Mouse (Mus musculus): ENCODE results near the gene Zfp853. TPM values are rescaled to one million over a fixed set of nuclear protein-coding genes. Genes with fewer than 3 reads are reported as not detected.
A peak's percentile ranks its signal among the peaks of the same experiment; 100 is the strongest.

Zfp853 gene
- polyA plus RNA-seq, 1 experiment from 2014 or later = not detected

DNA sequence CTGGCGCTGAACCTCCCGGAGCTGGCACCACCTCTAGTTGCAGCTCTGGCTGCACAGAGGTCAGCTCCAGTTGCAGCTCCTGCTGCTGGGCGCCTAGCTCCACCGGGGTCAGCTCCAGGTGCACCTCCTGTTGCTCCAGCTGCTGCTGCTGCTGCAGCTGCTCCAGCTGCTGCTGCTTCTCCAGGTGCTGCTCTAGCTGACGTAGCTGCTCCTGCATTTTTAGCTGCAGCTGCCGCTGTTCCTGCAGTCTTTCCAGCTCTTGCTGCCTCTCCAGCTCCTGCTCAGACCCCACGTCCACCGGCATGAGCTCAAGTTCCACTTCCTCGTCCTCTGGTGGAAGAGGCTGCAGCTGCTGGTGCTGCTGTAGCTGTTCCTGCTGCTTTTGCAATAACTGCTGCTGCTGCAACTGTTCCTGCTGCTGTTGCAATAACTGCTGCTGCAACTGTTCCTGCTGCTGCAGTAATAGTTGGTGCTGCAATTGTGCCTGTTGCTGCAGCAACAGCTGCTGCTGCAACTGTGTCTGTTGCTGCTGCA lies 5.0 kb downstream of the Zfp853 start:
- no peak for ATAC-seq (ENCODE audit: low FRiP score, low read depth)
- Histone ChIP-seq H3K4me1 (peaks cover 16% of the 10 kb centered on the region), H3K4me2 (replicated peaks) (peak overlapping the region; percentile 45), H3K9me3 (no peaks in the 10 kb centered on the region), H3K4me3 (0 out of 2 replicates have a peak overlapping the region, but pooled peaks have one; percentile 15), H3K27ac (no peak overlapping the region), H3K9ac (0 out of 2 replicates have a peak overlapping the region, but pooled peaks have one; percentile 14), H3K27me3 (replicated peaks) (peaks cover 89% of the 10 kb centered on the region), H3K36me3 (no peaks in the 10 kb centered on the region; the same call in 1 of the 2 replicates)
- 12% methylated on average over 9 of the region's 9 CpGs for WGBS

GRCm38 (mm10) chr5:143287774-143288328 lies 5.6 kb downstream of the Zfp853 start:
- H3K9me3 ChIP-seq = no peaks in the 10 kb centered on the region
- 0 out of 2 replicates have a peak overlapping the region, but pooled peaks have one; percentile 14 for H3K9ac ChIP-seq
- peaks cover 12% of the 10 kb centered on the region for H3K4me1 ChIP-seq
- H3K27me3 ChIP-seq (replicated peaks) = peaks cover 83% of the 10 kb centered on the region
- WGBS = 3% methylated on average over 48 of the region's 48 CpGs
- no peak for ATAC-seq (ENCODE audit: low FRiP score, low read depth)
- no peaks in the 10 kb centered on the region; the same call in 1 of the 2 replicates for H3K36me3 ChIP-seq
- H3K4me3 ChIP-seq = peak overlapping the region; percentile 15
- H3K4me2 ChIP-seq (replicated peaks) = peak overlapping the region; percentile 45
- no peak overlapping the region for H3K27ac ChIP-seq

GRCm38 (mm10) chr5:143284762-143285161 lies 8.7 kb downstream of the Zfp853 start:
- Histone ChIP-seq H3K27ac (no peak overlapping the region), H3K27me3 (replicated peaks) (peaks cover 52% of the 10 kb centered on the region), H3K4me1 (peaks cover 12% of the 10 kb centered on the region), H3K9ac (no peak overlapping the region), H3K36me3 (no peaks in the 10 kb centered on the region; the same call in 1 of the 2 replicates), H3K9me3 (no peaks in the 10 kb centered on the region), H3K4me3 (no peak overlapping the region), H3K4me2 (replicated peaks) (no peak overlapping the region)
- WGBS = 53% methylated on average over 6 of the region's 6 CpGs
- no peak for ATAC-seq (ENCODE audit: low FRiP score, low read depth)

DNA sequence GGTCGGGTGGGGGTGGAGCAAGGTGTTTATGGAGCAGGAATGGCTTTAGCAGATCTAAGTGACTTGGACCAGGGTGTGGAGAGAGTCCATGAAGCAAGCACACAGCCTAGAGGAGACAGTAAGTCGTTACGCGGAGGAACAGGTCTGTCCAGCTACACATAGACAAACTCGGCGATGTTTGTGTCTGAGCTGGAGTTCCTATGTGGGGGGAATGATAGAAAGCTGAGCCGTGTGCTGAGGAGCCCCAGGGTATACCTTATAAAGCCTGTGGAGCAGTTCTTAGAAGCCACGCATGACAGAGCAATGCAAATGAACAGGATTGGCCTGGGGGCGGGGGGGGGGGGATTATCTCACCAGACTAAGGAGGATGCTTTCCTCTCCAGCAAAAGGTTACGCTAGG lies 14.2 kb downstream of the Zfp853 start:
- Histone ChIP-seq H3K9me3 (no peaks in the 10 kb centered on the region), H3K36me3 (no peaks in the 10 kb centered on the region), H3K4me1 (no peaks in the 10 kb centered on the region), H3K9ac (no peak overlapping the region), H3K4me2 (replicated peaks) (no peak overlapping the region), H3K27ac (no peak overlapping the region), H3K27me3 (replicated peaks) (no peaks in the 10 kb centered on the region), H3K4me3 (no peak overlapping the region)
- no peak for ATAC-seq (ENCODE audit: low FRiP score, low read depth)
- WGBS = 52% methylated on average over 10 of the region's 10 CpGs

GRCm38 (mm10) chr5:143275761-143276160 lies 17.7 kb downstream of the Zfp853 start:
- Histone ChIP-seq H3K4me1 (peaks cover 6% of the 10 kb centered on the region), H3K9ac (no peak overlapping the region), H3K36me3 (no peaks in the 10 kb centered on the region; the same call in 1 of the 2 replicates), H3K4me2 (replicated peaks) (no peak overlapping the region), H3K27me3 (replicated peaks) (no peaks in the 10 kb centered on the region), H3K27ac (no peak overlapping the region), H3K9me3 (no peaks in the 10 kb centered on the region), H3K4me3 (no peak overlapping the region)
- 59% methylated on average over 5 of the region's 5 CpGs for WGBS
- no peak for ATAC-seq (ENCODE audit: low FRiP score, low read depth)

- Histone ChIP-seq H3K27me3 (replicated peaks) (no peaks in the 10 kb centered on the region), H3K4me2 (replicated peaks) (no peak overlapping the region), H3K27ac (no peak overlapping the region), H3K4me1 (peaks cover 23% of the 10 kb centered on the region), H3K36me3 (no peaks in the 10 kb centered on the region; the same call in 1 of the 2 replicates), H3K4me3 (no peak overlapping the region), H3K9ac (no peak overlapping the region), H3K9me3 (no peaks in the 10 kb centered on the region)
- WGBS = 90% methylated on average over 16 of the region's 16 CpGs
- no peak for ATAC-seq (ENCODE audit: low FRiP score, low read depth)
These were observed 20.7 kb downstream of the Zfp853 start for GRCm38 (mm10) chr5:143272540-143273330.

DNA sequence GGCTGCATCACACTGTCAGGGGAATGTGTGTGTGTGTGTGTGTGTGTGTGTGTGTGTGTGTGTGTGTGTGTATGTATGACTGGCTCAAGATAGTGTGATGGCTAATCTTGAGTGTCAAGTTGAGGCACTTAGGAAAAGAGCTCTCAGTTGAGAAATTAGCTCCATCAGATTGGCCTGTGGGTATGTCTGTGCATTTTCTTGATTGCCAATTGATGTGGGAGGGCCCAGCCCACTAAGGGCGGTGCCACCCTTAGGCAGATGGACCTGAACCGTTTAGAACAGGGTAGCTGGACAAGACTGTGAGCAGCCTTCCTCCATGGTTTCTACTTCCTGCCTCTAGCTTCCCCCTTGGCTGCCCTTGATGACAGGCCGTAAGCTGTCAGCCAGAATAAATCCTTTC lies 21.3 kb downstream of the Zfp853 start:
- H3K9me3 ChIP-seq = no peaks in the 10 kb centered on the region
- no peak for ATAC-seq (ENCODE audit: low FRiP score, low read depth)
- no peaks in the 10 kb centered on the region for H3K27me3 ChIP-seq (replicated peaks)
- H3K4me2 ChIP-seq (replicated peaks) = no peak overlapping the region
- H3K36me3 ChIP-seq = no peaks in the 10 kb centered on the region; the same call in 1 of the 2 replicates
- WGBS = 80% methylated on average over 3 of the region's 3 CpGs
- H3K9ac ChIP-seq = no peak overlapping the region
- H3K27ac ChIP-seq = no peak overlapping the region
- H3K4me1 ChIP-seq = peaks cover 23% of the 10 kb centered on the region
- no peak overlapping the region for H3K4me3 ChIP-seq

GRCm38 (mm10) chr5:143271642-143272041 lies 21.8 kb downstream of the Zfp853 start:
- H3K4me2 ChIP-seq (replicated peaks) = no peak overlapping the region
- no peaks in the 10 kb centered on the region for H3K9me3 ChIP-seq
- H3K9ac ChIP-seq = no peak overlapping the region
- no peak overlapping the region for H3K27ac ChIP-seq
- H3K4me3 ChIP-seq = no peak overlapping the region
- no peaks in the 10 kb centered on the region; the same call in 1 of the 2 replicates for H3K36me3 ChIP-seq
- H3K4me1 ChIP-seq = peaks cover 23% of the 10 kb centered on the region
- 90% methylated on average over 6 of the region's 6 CpGs for WGBS
- no peaks in the 10 kb centered on the region for H3K27me3 ChIP-seq (replicated peaks)
- ATAC-seq (ENCODE audit: low FRiP score, low read depth) = no peak

DNA sequence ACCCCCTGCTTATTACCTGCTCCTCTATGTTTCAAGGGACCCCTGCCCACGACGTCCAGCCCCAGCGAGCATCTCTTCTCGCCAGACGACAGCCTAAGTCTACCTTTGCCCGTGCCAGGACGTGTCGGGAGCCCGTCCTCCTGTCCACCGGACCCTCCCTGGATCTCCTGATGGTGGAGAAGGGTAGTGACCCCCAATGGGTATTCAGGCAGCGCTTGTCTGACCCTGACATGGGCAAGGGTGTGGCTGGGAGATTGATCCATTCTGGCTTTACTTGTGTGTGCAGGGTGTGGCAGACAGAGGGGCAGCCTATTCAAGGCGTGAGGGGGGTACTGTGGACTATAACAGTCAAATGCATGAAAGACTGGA lies 23.3 kb downstream of the Zfp853 start:
- 3% methylated on average over 12 of the region's 12 CpGs for WGBS
- Histone ChIP-seq H3K4me1 (peaks cover 29% of the 10 kb centered on the region), H3K4me3 (peak overlapping the region; percentile 95), H3K9me3 (no peaks in the 10 kb centered on the region), H3K9ac (peak overlapping the region; percentile 97), H3K4me2 (replicated peaks) (peak overlapping the region; percentile 95), H3K27ac (no peak overlapping the region), H3K36me3 (no peaks in the 10 kb centered on the region; the same call in 1 of the 2 replicates), H3K27me3 (replicated peaks) (no peaks in the 10 kb centered on the region)
- no peak; the same call in none of the 2 replicates for ATAC-seq (ENCODE audit: low FRiP score, low read depth)

DNA sequence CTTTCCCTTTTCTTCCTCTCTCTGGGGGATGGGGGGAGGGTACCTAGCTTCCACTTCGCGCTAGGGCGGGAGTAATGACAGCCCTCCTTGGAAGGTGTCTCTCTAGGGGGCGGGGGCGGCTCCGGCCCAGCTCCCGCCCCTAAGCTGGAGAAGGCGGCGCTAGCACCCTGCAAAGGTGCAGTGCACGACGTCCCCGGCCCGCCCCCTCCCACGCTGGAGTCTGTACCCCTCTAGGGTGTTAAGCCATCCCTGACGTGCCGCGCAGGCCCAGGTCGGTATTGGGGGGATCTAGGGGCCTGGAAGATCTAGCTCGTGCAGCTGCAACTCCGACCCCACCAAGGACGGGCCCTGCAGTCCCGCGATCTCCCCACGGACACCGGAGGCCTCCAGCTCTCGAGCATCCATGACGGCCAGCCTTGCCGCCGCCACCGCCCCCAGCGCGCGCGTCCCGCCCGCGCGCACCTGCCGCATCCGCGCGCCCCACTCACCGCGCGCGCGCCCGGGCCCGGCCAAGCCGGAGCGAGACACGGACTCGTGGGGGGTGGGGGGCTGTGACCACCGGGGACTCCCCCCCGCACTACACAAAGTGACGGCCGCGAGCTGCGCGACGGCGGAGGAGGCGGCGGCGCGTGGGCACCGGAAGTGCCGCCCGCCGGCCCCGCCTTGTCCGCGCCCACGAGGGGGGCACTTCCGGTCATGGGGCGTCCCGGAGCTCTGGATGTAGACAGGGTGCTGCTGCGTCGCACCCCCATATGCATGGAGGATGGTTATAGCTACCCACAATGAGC lies 23.9 kb downstream of the Zfp853 start, which contains the start of gene Zfp316:
TSS of gene Zfp316 (minus strand) at position 660 of the 788 bp plus-strand sequence.
- Histone ChIP-seq H3K36me3 (peaks cover 4% of the 10 kb centered on the region), H3K4me2 (replicated peaks) (peak within 1 kb of the TSS; percentile 95), H3K27me3 (replicated peaks) (no peaks in the 10 kb centered on the region), H3K9me3 (no peaks in the 10 kb centered on the region), H3K27ac (peak within 1 kb of the TSS; percentile 50; the same call in 1 of the 2 replicates), H3K4me3 (peak within 1 kb of the TSS; percentile 95), H3K9ac (peak within 1 kb of the TSS; percentile 97), H3K4me1 (peaks cover 29% of the 10 kb centered on the region)
- ATAC-seq (ENCODE audit: low FRiP score, low read depth) = peak; percentile 84
- WGBS = under 1% methylated on average over 79 of the region's 79 CpGs

- Histone ChIP-seq H3K9ac (peak overlapping the region; percentile 97), H3K9me3 (no peaks in the 10 kb centered on the region), H3K4me3 (peak overlapping the region; percentile 95), H3K36me3 (peaks cover 10% of the 10 kb centered on the region), H3K27me3 (replicated peaks) (no peaks in the 10 kb centered on the region), H3K4me2 (replicated peaks) (peak overlapping the region; percentile 95), H3K27ac (peak overlapping the region; percentile 50; the same call in 1 of the 2 replicates), H3K4me1 (peaks cover 29% of the 10 kb centered on the region)
- peak; percentile 46 for ATAC-seq (ENCODE audit: low FRiP score, low read depth)
- 29% methylated on average over 8 of the region's 8 CpGs for WGBS
These were observed 24.4 kb downstream of the Zfp853 start for GRCm38 (mm10) chr5:143268985-143269362.
